Mouse (Mus musculus): ENCODE results near the gene Prdm15.

Gene Prdm15

GRCm38 (mm10) chr16:97751884-97752283 is 99.8 kb downstream of the Prdm15 start:
- no peak for DNase-seq (ENCODE audit: low read depth, low spot score)

GRCm38 (mm10) chr16:97748421-97748820 is 103.2 kb downstream of the Prdm15 start:
- no peak for DNase-seq (ENCODE audit: low read depth, low spot score)
